Comparison of ENCODE assay signal across 24 mouse cellular contexts in the genomic region with DNA sequence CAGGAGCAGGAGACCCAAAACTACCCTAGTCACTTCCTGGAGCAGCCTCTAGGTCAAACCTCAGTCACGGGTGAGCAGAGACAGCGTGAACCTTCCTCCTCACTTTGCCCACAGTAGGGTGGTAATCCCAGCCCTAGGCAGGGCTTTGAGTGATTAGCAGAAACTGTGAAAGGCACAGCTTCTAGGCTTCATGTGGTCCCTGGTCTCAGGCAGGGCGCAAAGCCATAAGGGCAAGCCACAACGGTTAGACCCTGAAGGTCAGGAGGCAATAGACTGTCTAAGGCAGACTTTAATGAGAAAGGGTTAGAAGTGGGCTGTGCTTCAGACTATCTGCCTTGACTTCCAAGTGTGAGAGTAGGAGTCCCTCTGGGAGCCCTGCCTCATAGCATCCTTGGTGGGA. TPM values are rescaled to one million over a fixed set of nuclear protein-coding genes. Genes with fewer than 3 reads are reported as not detected.
A peak's percentile ranks its signal among the peaks of the same experiment; 100 is the strongest.
DNase-seq lines count a peak whose midpoint lies in the region; ATAC-seq and TF ChIP-seq lines count a peak whose summit lies in the region.
"Had no signal": no experiment of that assay in that cellular context is flagged by ENCODE, and none has a peak within 500 bp of the region (broad histone marks: within the 10 kb centered on the region; RNA-seq: fewer than 3 reads in every experiment).

No protein-coding gene starts in this region.

- H3K4me1 ChIP-seq in heart, adult 2 months (ENCODE audit: control insufficient read depth, insufficient read depth, low read length), result peaks cover 3% of the 10 kb centered on the region; the same call in 1 of the 2 replicates
- peaks cover 13% of the 10 kb centered on the region for H3K4me1 ChIP-seq in liver, postnatal 0 days (ENCODE audit: insufficient read depth)
- peaks cover 17% of the 10 kb centered on the region for H3K4me1 ChIP-seq in midbrain, embryonic 13.5 days (replicated peaks)

- H3K9me3 ChIP-seq in liver, postnatal 0 days (ENCODE audit: low read length), result no peaks in the 10 kb centered on the region
- no peaks in the 10 kb centered on the region for H3K9me3 ChIP-seq in midbrain, embryonic 13.5 days
- H3K9me3 ChIP-seq: embryonic facial prominence, embryonic 10.5 days; embryonic facial prominence, embryonic 13.5 days; forebrain, embryonic 12.5 days; forebrain, embryonic 15.5 days; G1E; hindbrain, embryonic 15.5 days had no signal

- no peak overlapping the region; the same call in 1 of the 2 replicates for H3K27ac ChIP-seq in heart, adult 2 months
- H3K27ac ChIP-seq in liver, postnatal 0 days (ENCODE audit: low read depth), result 0 out of 2 replicates have a peak overlapping the region, but pooled peaks have one; percentile 11
- no peak overlapping the region for H3K27ac ChIP-seq in midbrain, embryonic 13.5 days
- H3K27ac ChIP-seq: embryonic facial prominence, embryonic 10.5 days; embryonic facial prominence, embryonic 13.5 days; forebrain, embryonic 15.5 days; hindbrain, embryonic 15.5 days had no signal

- 78% methylated on average over 4 of the region's 4 CpGs for WGBS in heart, adult 2 months
- WGBS in liver, postnatal 0 days (ENCODE audit: insufficient replicate concordance), result 70% methylated on average over 4 of the region's 4 CpGs
- 84% methylated on average over 4 of the region's 4 CpGs for WGBS in midbrain, embryonic 13.5 days

- ATAC-seq in liver, postnatal 0 days, result no peak
- peak; percentile 21; the same call in 1 of the 2 replicates for ATAC-seq in granulocyte monocyte progenitor cell, adult 5-6 weeks (replicated peaks; ENCODE audit: poor library complexity, severe bottlenecking)
- ATAC-seq in midbrain, embryonic 13.5 days, result no peak
- ATAC-seq: forebrain, embryonic 15.5 days; Patski had no signal

- no peak for TF ChIP-seq CTCF in heart, adult 2 months (IDR thresholded peaks at IDR 0.05)
- no peak for TF ChIP-seq CTCF in liver, postnatal 0 days (IDR thresholded peaks at IDR 0.05; ENCODE audit: low read depth)

- H3K4me2 ChIP-seq in liver, postnatal 0 days (ENCODE audit: low read depth, low read length), result no peak overlapping the region
- no peak overlapping the region for H3K4me2 ChIP-seq in midbrain, embryonic 13.5 days (replicated peaks)
- H3K4me2 ChIP-seq: embryonic facial prominence, embryonic 13.5 days; forebrain, embryonic 12.5 days; forebrain, embryonic 15.5 days; heart, embryonic 11.5 days; hindbrain, embryonic 15.5 days had no signal

- no peak overlapping the region for H3K4me3 ChIP-seq in heart, adult 2 months
- no peak overlapping the region for H3K4me3 ChIP-seq in liver, postnatal 0 days (ENCODE audit: low read depth, low read length)
- no peak overlapping the region for H3K4me3 ChIP-seq in midbrain, embryonic 13.5 days (replicated peaks)
- H3K4me3 ChIP-seq: embryonic facial prominence, embryonic 10.5 days; embryonic facial prominence, embryonic 13.5 days; erythroblast, embryonic 14.5 days; forebrain, embryonic 12.5 days; forebrain, embryonic 15.5 days; hindbrain, embryonic 15.5 days had no signal

- H3K27me3 ChIP-seq in heart, adult 2 months (ENCODE audit: control insufficient read depth, insufficient read depth, low read length), result no peaks in the 10 kb centered on the region
- H3K27me3 ChIP-seq in liver, postnatal 0 days (ENCODE audit: insufficient read depth, low read length), result no peaks in the 10 kb centered on the region
- no peaks in the 10 kb centered on the region for H3K27me3 ChIP-seq in splenic B cell, adult 2 months (ENCODE audit: control insufficient read depth, insufficient read depth, low read length, poor library complexity, severe bottlenecking)
- H3K27me3 ChIP-seq in midbrain, embryonic 13.5 days, result no peaks in the 10 kb centered on the region
- H3K27me3 ChIP-seq: CH12.LX; embryonic facial prominence, embryonic 13.5 days; forebrain, embryonic 12.5 days; forebrain, embryonic 15.5 days; hindbrain, embryonic 15.5 days; Patski had no signal

- no peak overlapping the region for H3K9ac ChIP-seq in heart, adult 2 months (ENCODE audit: low read depth, low read length)
- H3K9ac ChIP-seq in liver, postnatal 0 days (replicated peaks), result no peak overlapping the region
- no peak overlapping the region; the same call in 1 of the 2 replicates for H3K9ac ChIP-seq in midbrain, embryonic 13.5 days (replicated peaks)
- H3K9ac ChIP-seq: embryonic facial prominence, embryonic 13.5 days; forebrain, embryonic 12.5 days; forebrain, embryonic 15.5 days; hindbrain, embryonic 15.5 days had no signal

- H3K36me3 ChIP-seq in heart, adult 2 months (ENCODE audit: control insufficient read depth, insufficient read depth, low read length), result 0 out of 2 replicates have a peak, but pooled peaks cover 2% of the 10 kb centered on the region
- H3K36me3 ChIP-seq in liver, postnatal 0 days (replicated peaks; ENCODE audit: insufficient read depth, low read length), result peaks cover 86% of the 10 kb centered on the region
- no peaks in the 10 kb centered on the region for H3K36me3 ChIP-seq in splenic B cell, adult 2 months (ENCODE audit: control insufficient read depth, insufficient read depth, low read length, poor library complexity, severe bottlenecking)
- H3K36me3 ChIP-seq in midbrain, embryonic 13.5 days, result peaks cover 78% of the 10 kb centered on the region

- no peak for TF ChIP-seq EP300 in heart, adult 2 months (IDR thresholded peaks at IDR 0.05; ENCODE audit: insufficient read depth, low read depth, low read length)
- TF ChIP-seq EP300 in liver, postnatal 0 days (IDR thresholded peaks at IDR 0.05; ENCODE audit: low read depth), result no peak

- 0 out of 2 replicates have a peak, but pooled peaks have one; percentile 8 for TF ChIP-seq POLR2A in heart, adult 2 months (IDR thresholded peaks at IDR 0.05; ENCODE audit: insufficient read depth, low read depth, low read length)

- 0 out of 2 replicates have a peak, but pooled peaks cover 1% of the 10 kb centered on the region for H3K79me2 ChIP-seq in heart, adult 2 months (replicated peaks; ENCODE audit: control insufficient read depth, insufficient read depth, low read length)

- no peak for DNase-seq in heart, adult 2 months
- DNase-seq in heart, postnatal 25 days (ENCODE audit: low spot score), result no peak
- no peak for DNase-seq in liver, postnatal 0 days
- no peak for DNase-seq in liver
- peak; percentile 39 for DNase-seq in splenic B cell, adult 2 months (ENCODE audit: low read depth, low spot score)
- DNase-seq: adrenal gland, postnatal 36 days; B cell, adult 2 months; cerebellum, adult 11 months; embryo, embryonic 11 days; gastrocnemius, postnatal 14 days; heart, postnatal 10 days; heart, postnatal 4 days had no signal

- intact Hi-C loops in heart, adult 2 months (cut with DNase I), result no loop called here
- intact Hi-C loops in heart, postnatal 25 days (cut with DNase I), result no loop called here

RNA-seq across cellular contexts. Expression of a gene that starts 9.7 kb away (rescaled TPM):
- 100 to 1,000 TPM; 207 to 328 TPM for total RNA-seq in heart, adult 2 months (2021)
- 384 and 618 TPM in 2 replicates for polyA plus RNA-seq in heart, adult 2 months (2012; rRNA removed)
- 100 to 1,000 TPM; 257 to 275 TPM for total RNA-seq in heart, postnatal 25 days (2021)
- 2.8 and 3.1 TPM in 2 replicates for polyA plus RNA-seq in liver, postnatal 0 days (2015; fragmentation: Nextera tagmentation; extraction: Ambion mirVana)
- total RNA-seq in granulocyte monocyte progenitor cell, adult 5-6 weeks (2014; fragmentation: Nextera tagmentation), result 21.2 and 28.6 TPM in 2 replicates
- total RNA-seq in granulocyte monocyte progenitor cell, adult 5-6 weeks (2017), result 34.3 and 41.4 TPM in 2 replicates
- polyA plus RNA-seq in midbrain, embryonic 13.5 days (2015; fragmentation: Nextera tagmentation; extraction: Ambion mirVana), result 2.7 and 3.4 TPM in 2 replicates

Comparison
In these comparisons a context has a peak if more than half of its experiments do, and no peak if none do; other contexts are left out.
1. RNA of a gene that starts 9.7 kb away (total RNA-seq): 207 to 328 TPM in heart, adult 2 months and 257 to 275 TPM in heart, postnatal 25 days; 21.2 to 41.4 TPM in granulocyte monocyte progenitor cell, adult 5-6 weeks; every median in the first group is over 4 times any median in the second.